Mouse (Mus musculus) MEL (cell line): ENCODE measurements around the gene Pi4kb.

Source experiments
- CHD2 ChIP-seq: IDR thresholded peaks from 2 replicates; pipeline ENCODE4 v1.6.1; 2011; ENCODE audit warnings: low read length, improper control_type of control experiment
- CTCF ChIP-seq, 3 experiments: IDR thresholded peaks in 2 of 3; conservative IDR thresholded peaks in 1 of 3; 2 replicates each; pipeline ENCODE4 v1.5.1; 2011 to 2012; ENCODE audit warnings: low read length in 3 of 3, low read depth in 2 of 3, mild to moderate bottlenecking in 2 of 3, improper control_type of control experiment in 1 of 3, inconsistent platforms in 1 of 3, mixed read lengths in 1 of 3, moderate library complexity in 1 of 3; ENCODE audit not compliant: control insufficient read depth in 1 of 3, insufficient read depth in 1 of 3, poor library complexity in 1 of 3, severe bottlenecking in 1 of 3
- ELF1 ChIP-seq: IDR thresholded peaks from 2 replicates; pipeline ENCODE4 v1.6.1; 2014; ENCODE audit warnings: low read depth, mild to moderate bottlenecking, inconsistent platforms, low read length, improper control_type of control experiment, moderate library complexity
- EP300 ChIP-seq, 2 experiments: IDR thresholded peaks; 2 replicates each; pipeline ENCODE4 v1.6.1; 2011; ENCODE audit warnings: improper control_type of control experiment in 2 of 2, low read length in 2 of 2, low read depth in 1 of 2, mild to moderate bottlenecking in 1 of 2
- MAFK ChIP-seq: IDR thresholded peaks from 2 replicates; pipeline ENCODE4 v1.6.1; 2011; ENCODE audit warnings: low read depth, mild to moderate bottlenecking, low read length, improper control_type of control experiment, borderline replicate concordance
- MAX ChIP-seq: IDR thresholded peaks from 2 replicates; pipeline ENCODE4 v1.6.1; 2011; ENCODE audit warnings: low read length, improper control_type of control experiment
- MYC ChIP-seq: IDR thresholded peaks from 2 replicates; pipeline ENCODE4 v1.6.1; 2011; ENCODE audit warnings: low read depth, mild to moderate bottlenecking, low read length, improper control_type of control experiment, moderate library complexity
- POLR2A ChIP-seq, 2 experiments: IDR thresholded peaks; 2 replicates each; pipeline ENCODE4 v1.6.1; 2011 to 2012; ENCODE audit warnings: low read length in 2 of 2, mild to moderate bottlenecking in 2 of 2, control low read depth in 1 of 2, improper control_type of control experiment in 1 of 2, low read depth in 1 of 2, moderate library complexity in 1 of 2; ENCODE audit not compliant: control insufficient read depth in 1 of 2, insufficient read depth in 1 of 2, poor library complexity in 1 of 2
- POLR2AphosphoS2 ChIP-seq: IDR thresholded peaks from 2 replicates; pipeline ENCODE4 v1.6.1; 2011; ENCODE audit warnings: low read length, improper control_type of control experiment
- TAL1 ChIP-seq: IDR thresholded peaks from 2 replicates; pipeline ENCODE4 v1.6.1; 2012; ENCODE audit warnings: mild to moderate bottlenecking, inconsistent platforms, low read length, moderate library complexity, mixed read lengths
- TCF12 ChIP-seq: IDR thresholded peaks from 2 replicates; pipeline ENCODE4 v1.6.1; 2014; ENCODE audit warnings: low read depth, mild to moderate bottlenecking, inconsistent platforms, low read length, improper control_type of control experiment, moderate library complexity
- ZNF384 ChIP-seq: IDR thresholded peaks from 2 replicates; pipeline ENCODE4 v1.6.1; 2012; ENCODE audit warnings: low read depth, mild to moderate bottlenecking, inconsistent platforms, low read length, improper control_type of control experiment

DNA sequence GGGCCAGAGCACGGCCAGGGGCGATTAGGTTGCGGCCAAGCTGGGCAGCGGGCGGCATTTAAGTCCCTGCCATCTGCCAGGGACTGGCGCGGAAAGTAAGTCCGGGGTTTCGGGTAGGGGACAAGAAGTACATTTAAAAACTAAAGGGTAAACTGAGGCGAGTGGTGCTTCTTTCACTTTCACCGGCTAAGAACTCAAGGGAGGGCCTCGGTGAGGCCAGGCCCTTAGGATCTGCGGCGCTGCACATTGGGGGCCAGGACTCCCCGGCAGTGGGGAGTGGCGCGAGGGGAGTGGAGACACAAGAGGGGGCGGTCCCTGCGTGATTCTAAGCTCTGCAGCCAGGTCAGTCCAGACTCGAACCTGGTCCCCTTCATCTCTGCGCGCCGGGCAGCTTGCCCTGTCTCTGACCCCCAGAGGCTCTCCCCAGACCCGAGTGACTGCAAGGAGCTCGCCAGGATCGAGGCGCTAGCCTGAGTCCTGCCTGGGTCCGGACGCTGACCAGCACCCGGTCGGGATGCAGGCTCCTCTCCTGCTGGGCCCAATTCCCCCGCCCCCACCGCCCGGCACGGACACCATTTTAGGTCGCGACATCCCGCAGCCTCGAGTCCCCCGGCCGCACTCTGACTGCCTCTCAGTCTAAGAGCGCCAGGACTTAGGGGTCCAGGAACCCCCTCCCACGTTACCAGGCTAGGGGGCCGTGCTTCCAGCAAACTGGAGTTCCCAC, 40.1 kb downstream of the Pi4kb start:
- 0 out of 2 replicates have a peak, but pooled peaks have one; percentile 27 for TF ChIP-seq ELF1
- TF ChIP-seq ZNF384, result no peak
- TF ChIP-seq CTCF (IDR thresholded peaks at IDR 0.05 in 2 of 3, conservative IDR thresholded peaks at IDR 0.05 in 1 of 3; ENCODE audit: control insufficient read depth in 1 of 3, insufficient read depth in 1 of 3, low read depth in 2 of 3, low read length in 3 of 3, poor library complexity in 1 of 3, severe bottlenecking in 1 of 3), result no peak
- 0 out of 4 replicates have a peak, but pooled peaks of 1 of the 2 experiments have one; percentile 2 for TF ChIP-seq POLR2A (IDR thresholded peaks at IDR 0.05; ENCODE audit: control insufficient read depth in 1 of 2, insufficient read depth in 1 of 2, low read depth in 1 of 2, low read length in 2 of 2, poor library complexity in 1 of 2)
- TF ChIP-seq CHD2, result no peak
- TF ChIP-seq MAFK, result no peak
- no peak for TF ChIP-seq MYC
- no peak; a peak in 1 of 4 replicates for TF ChIP-seq EP300 (IDR thresholded peaks at IDR 0.05; ENCODE audit: low read depth in 1 of 2, low read length in 2 of 2)
- TF ChIP-seq MAX, result no peak; the same call in 1 of the 2 replicates
- TF ChIP-seq TCF12, result no peak
- TF ChIP-seq POLR2AphosphoS2, result no peak
- TF ChIP-seq TAL1, result no peak
